Mouse (Mus musculus): ENCODE measurements around the gene Vpreb3. TPM values are rescaled to one million over a fixed set of nuclear protein-coding genes. Genes with fewer than 3 reads are reported as not detected.

The Vpreb3 gene
- polyA plus RNA-seq, 1 experiment from 2014 or later, result 0.76 TPM

DNA sequence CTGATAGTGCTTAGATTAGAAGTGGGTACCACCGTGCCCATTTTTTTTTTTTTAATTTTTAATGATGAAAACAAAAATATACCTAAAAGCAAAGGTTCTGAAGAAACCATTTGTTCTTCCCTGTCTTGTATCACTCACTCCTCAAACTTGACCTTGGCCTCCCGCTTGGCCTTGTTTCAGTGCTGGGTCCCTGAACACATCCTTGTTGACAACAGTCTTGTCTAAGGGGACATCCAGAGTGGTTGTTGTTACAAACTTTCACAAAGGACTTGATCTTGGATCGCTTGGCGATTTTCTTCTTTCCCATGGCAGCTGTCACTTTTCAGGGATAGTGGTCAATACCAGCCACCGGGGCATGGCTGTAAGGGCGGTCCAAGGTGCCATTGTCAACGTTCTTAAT, 2.4 kb downstream of the Vpreb3 start:
- H3K27ac ChIP-seq (ENCODE audit: low read depth, low read length), result no peak overlapping the region
- no peak overlapping the region for H3K9ac ChIP-seq (ENCODE audit: low read length)
- H3K36me3 ChIP-seq (ENCODE audit: control insufficient read depth, insufficient read depth, low read length), result no peaks in the 10 kb centered on the region
- no peak overlapping the region for H3K4me3 ChIP-seq (ENCODE audit: low read depth, low read length)
- 92% methylated on average over 7 of the region's 7 CpGs for WGBS
- DNase-seq (ENCODE audit: low spot score) (no peak), ATAC-seq (replicated peaks; ENCODE audit: low FRiP score) (no peak)
- no peak overlapping the region for H3K4me2 ChIP-seq (ENCODE audit: low read depth, low read length, severe bottlenecking)
- H3K9me3 ChIP-seq (ENCODE audit: control insufficient read depth, low read length), result no peaks in the 10 kb centered on the region
- no peaks in the 10 kb centered on the region for H3K4me1 ChIP-seq (replicated peaks; ENCODE audit: control insufficient read depth, insufficient read depth, low read length)
- no peaks in the 10 kb centered on the region for H3K27me3 ChIP-seq (ENCODE audit: control insufficient read depth, insufficient read depth, low read length)

DNA sequence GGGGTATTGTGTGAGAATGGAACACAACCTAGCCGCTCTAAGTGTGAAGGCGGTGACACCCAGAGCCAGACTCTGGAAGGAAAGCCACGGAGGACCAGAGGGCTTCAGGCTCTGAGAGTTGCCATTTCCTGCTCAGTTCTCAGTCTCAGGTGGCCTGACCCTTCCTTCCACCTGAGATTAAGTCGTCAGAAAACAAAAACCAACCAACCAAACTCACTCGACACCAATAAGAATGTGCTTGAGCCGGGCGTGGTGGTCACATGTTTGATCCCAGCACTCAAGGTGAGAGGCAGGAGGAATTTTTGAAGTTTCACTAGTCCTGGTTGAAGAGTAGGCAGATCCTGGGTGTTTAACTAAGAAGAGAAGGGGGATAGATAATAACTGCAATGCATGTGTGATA, 3.0 kb downstream of the Vpreb3 start:
- Histone ChIP-seq H3K27me3 (ENCODE audit: control insufficient read depth, insufficient read depth, low read length) (peaks cover 5% of the 10 kb centered on the region; the same call in 1 of the 2 replicates), H3K9ac (ENCODE audit: low read length) (no peak overlapping the region), H3K4me3 (ENCODE audit: low read depth, low read length) (no peak overlapping the region), H3K4me1 (replicated peaks; ENCODE audit: control insufficient read depth, insufficient read depth, low read length) (no peaks in the 10 kb centered on the region; the same call in 1 of the 2 replicates), H3K9me3 (ENCODE audit: control insufficient read depth, low read length) (no peaks in the 10 kb centered on the region), H3K27ac (ENCODE audit: low read depth, low read length) (no peak overlapping the region), H3K4me2 (ENCODE audit: low read depth, low read length, severe bottlenecking) (no peak overlapping the region), H3K36me3 (ENCODE audit: control insufficient read depth, insufficient read depth, low read length) (no peaks in the 10 kb centered on the region)
- whole genome bisulfite sequencing, result 82% methylated on average over 7 of the region's 7 CpGs
- DNase-seq (ENCODE audit: low spot score) (no peak), ATAC-seq (replicated peaks; ENCODE audit: low FRiP score) (no peak)

DNA sequence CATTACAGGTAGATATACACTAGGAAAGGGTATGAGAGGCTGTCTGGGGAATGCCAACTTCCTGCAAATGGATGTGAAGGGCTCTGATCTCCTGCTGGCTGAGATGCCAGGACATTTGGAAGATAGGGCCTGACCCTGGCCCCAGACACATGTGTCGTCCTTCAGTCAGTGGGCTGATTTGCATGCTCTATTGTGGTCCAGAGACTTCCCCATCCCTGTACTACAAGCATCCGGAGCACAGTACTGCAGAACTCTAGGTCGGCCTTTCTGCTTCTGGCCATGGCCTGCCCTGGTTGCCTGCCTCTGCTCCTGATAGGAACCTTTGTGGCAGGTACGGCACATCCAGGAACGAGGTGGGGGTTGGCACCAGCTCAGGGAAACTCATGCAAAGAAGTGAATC, 5.2 kb downstream of the Vpreb3 start:
- H3K9ac ChIP-seq (ENCODE audit: low read length), result no peak overlapping the region
- no peaks in the 10 kb centered on the region for H3K9me3 ChIP-seq (ENCODE audit: control insufficient read depth, low read length)
- no peaks in the 10 kb centered on the region; the same call in none of the 2 replicates for H3K4me1 ChIP-seq (replicated peaks; ENCODE audit: control insufficient read depth, insufficient read depth, low read length)
- no peak overlapping the region for H3K27ac ChIP-seq (ENCODE audit: low read depth, low read length)
- WGBS, result 85% methylated on average over 5 of the region's 5 CpGs
- ATAC-seq (replicated peaks; ENCODE audit: low FRiP score) (no peak), DNase-seq (ENCODE audit: low spot score) (peak; percentile 23)
- H3K27me3 ChIP-seq (ENCODE audit: control insufficient read depth, insufficient read depth, low read length), result peaks cover 5% of the 10 kb centered on the region; the same call in 1 of the 2 replicates
- no peak overlapping the region for H3K4me3 ChIP-seq (ENCODE audit: low read depth, low read length)
- H3K36me3 ChIP-seq (ENCODE audit: control insufficient read depth, insufficient read depth, low read length), result no peaks in the 10 kb centered on the region
- no peak overlapping the region for H3K4me2 ChIP-seq (ENCODE audit: low read depth, low read length, severe bottlenecking)

DNA sequence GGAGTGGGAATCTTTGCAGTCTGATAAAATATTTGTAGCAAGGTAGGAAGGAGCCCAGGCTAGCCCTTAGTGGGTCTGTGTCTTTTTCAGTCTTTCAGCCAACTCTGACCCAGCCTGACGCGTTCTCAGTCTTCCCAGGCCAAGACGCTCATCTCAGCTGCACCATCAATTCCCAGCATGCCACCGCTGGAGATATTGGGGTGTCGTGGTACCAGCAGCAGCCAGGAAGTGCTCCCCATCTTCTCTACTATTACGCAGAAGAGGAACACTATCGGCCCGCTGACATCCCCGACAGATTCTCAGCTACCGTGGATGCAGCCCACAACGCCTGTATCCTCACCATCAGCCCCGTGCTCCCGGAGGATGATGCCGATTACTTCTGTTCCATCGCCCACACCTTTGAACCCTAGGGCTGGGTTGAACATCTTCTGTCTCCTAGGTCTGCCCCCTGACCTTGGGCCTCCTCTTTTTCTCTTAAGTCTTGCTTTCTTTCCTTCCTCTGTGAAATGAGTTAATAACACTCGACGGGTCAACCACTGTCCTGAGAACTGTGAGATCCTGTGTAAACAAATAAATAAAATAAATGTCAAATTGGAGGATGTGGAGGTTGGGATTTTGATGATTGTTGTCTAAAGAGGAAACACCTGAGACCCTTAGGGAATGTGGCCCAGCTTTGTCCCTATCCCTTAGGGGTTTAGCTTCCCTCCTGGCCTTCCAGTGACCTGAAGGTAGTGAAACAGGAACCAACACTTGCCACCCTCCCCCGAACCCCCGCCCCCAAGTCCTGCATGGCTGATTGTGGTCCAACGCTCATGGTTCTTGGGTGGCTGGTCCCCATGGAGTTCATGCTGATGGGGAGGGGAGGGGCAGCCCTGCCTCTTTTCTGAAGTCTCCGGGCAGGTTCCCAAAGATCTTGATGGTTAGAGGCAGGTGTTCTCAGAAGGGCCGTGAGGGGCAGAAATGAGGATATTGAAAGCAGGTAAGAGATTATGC, 6.5 kb downstream of the Vpreb3 start:
- ATAC-seq (replicated peaks; ENCODE audit: low FRiP score) (no peak), DNase-seq (ENCODE audit: low spot score) (no peak)
- H3K9ac ChIP-seq (ENCODE audit: low read length), result no peak overlapping the region
- no peak overlapping the region for H3K27ac ChIP-seq (ENCODE audit: low read depth, low read length)
- H3K27me3 ChIP-seq (ENCODE audit: control insufficient read depth, insufficient read depth, low read length), result peaks cover 5% of the 10 kb centered on the region; the same call in 1 of the 2 replicates
- 79% methylated on average over 22 of the region's 22 CpGs for whole genome bisulfite sequencing
- H3K4me1 ChIP-seq (replicated peaks; ENCODE audit: control insufficient read depth, insufficient read depth, low read length), result no peaks in the 10 kb centered on the region; the same call in none of the 2 replicates
- H3K9me3 ChIP-seq (ENCODE audit: control insufficient read depth, low read length), result no peaks in the 10 kb centered on the region
- no peaks in the 10 kb centered on the region for H3K36me3 ChIP-seq (ENCODE audit: control insufficient read depth, insufficient read depth, low read length)
- H3K4me3 ChIP-seq (ENCODE audit: low read depth, low read length), result no peak overlapping the region
- H3K4me2 ChIP-seq (ENCODE audit: low read depth, low read length, severe bottlenecking), result no peak overlapping the region

DNA sequence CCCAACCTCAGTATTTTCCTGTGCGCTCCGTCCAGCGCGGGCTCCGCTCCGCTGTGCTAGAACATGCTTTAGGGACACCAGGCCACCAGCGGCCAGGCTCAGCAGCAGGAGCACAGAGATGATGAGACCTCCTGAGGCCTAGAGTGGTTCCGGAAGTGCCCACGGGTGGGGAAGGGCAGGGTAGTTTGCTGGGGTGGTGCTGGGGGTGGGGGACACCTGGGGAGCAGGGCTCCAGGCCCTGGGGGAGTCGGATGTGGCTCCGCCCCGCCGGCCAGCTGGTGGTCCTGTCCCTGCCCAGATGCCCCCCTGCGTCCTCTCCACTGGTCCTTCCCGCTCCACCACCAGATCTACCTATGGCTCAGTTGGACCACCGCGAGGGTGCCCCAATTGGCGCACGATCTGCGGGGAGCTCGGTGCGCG, 7.9 kb downstream of the Vpreb3 start:
- no peak overlapping the region for H3K27ac ChIP-seq (ENCODE audit: low read depth, low read length)
- no peaks in the 10 kb centered on the region for H3K9me3 ChIP-seq (ENCODE audit: control insufficient read depth, low read length)
- peaks cover 5% of the 10 kb centered on the region; the same call in 1 of the 2 replicates for H3K27me3 ChIP-seq (ENCODE audit: control insufficient read depth, insufficient read depth, low read length)
- H3K4me1 ChIP-seq (replicated peaks; ENCODE audit: control insufficient read depth, insufficient read depth, low read length), result no peaks in the 10 kb centered on the region; the same call in none of the 2 replicates
- H3K4me2 ChIP-seq (ENCODE audit: low read depth, low read length, severe bottlenecking), result peak overlapping the region; percentile 86
- H3K9ac ChIP-seq (ENCODE audit: low read length), result peak overlapping the region; percentile 53
- ATAC-seq (replicated peaks; ENCODE audit: low FRiP score), result peak; percentile 63
- peak; percentile 68 for DNase-seq (ENCODE audit: low spot score)
- 2% methylated on average over 23 of the region's 23 CpGs for WGBS
- H3K36me3 ChIP-seq (ENCODE audit: control insufficient read depth, insufficient read depth, low read length), result no peaks in the 10 kb centered on the region
- H3K4me3 ChIP-seq (ENCODE audit: low read depth, low read length), result peak overlapping the region; percentile 39

DNA sequence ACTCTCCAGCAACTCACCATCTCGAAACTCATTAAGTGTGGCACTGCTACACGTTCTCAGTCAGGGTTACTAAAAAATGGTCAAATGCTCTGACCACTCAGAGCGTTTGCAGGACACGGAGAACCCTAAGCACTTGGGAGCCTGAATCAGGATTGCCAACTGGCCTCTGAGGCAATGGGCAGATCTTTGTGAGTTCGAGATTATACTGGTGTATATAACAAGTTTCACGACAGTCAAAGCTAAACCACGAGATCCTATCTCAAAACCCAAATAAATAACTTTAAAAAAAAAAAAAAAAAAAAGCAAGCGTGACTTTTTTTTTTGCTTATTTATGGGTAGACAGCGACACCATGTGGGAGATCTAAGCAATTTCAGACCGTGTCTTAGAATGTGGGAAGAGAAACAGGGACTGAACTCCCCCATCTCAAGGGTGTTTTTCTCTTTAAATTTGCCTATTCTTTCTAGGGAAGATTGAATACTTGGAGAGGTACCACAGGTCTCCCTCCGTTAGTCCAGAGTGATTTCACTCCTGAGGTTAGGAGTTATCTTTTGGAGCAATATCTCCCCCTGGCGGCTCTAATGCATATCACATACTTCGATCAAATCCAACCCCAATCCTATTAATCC, 8.7 kb downstream of the Vpreb3 start:
- no peaks in the 10 kb centered on the region for H3K36me3 ChIP-seq (ENCODE audit: control insufficient read depth, insufficient read depth, low read length)
- DNase-seq (ENCODE audit: low spot score) (peak; percentile 61), ATAC-seq (replicated peaks; ENCODE audit: low FRiP score) (peak; percentile 46; the same call in 1 of the 2 replicates)
- peak overlapping the region; percentile 86 for H3K4me2 ChIP-seq (ENCODE audit: low read depth, low read length, severe bottlenecking)
- peak overlapping the region; percentile 53 for H3K9ac ChIP-seq (ENCODE audit: low read length)
- no peaks in the 10 kb centered on the region for H3K9me3 ChIP-seq (ENCODE audit: control insufficient read depth, low read length)
- peaks cover 5% of the 10 kb centered on the region; the same call in 1 of the 2 replicates for H3K27me3 ChIP-seq (ENCODE audit: control insufficient read depth, insufficient read depth, low read length)
- H3K4me3 ChIP-seq (ENCODE audit: low read depth, low read length), result peak overlapping the region; percentile 39
- WGBS, result 5% methylated on average over 13 of the region's 13 CpGs
- no peak overlapping the region for H3K27ac ChIP-seq (ENCODE audit: low read depth, low read length)
- no peaks in the 10 kb centered on the region; the same call in none of the 2 replicates for H3K4me1 ChIP-seq (replicated peaks; ENCODE audit: control insufficient read depth, insufficient read depth, low read length)

DNA sequence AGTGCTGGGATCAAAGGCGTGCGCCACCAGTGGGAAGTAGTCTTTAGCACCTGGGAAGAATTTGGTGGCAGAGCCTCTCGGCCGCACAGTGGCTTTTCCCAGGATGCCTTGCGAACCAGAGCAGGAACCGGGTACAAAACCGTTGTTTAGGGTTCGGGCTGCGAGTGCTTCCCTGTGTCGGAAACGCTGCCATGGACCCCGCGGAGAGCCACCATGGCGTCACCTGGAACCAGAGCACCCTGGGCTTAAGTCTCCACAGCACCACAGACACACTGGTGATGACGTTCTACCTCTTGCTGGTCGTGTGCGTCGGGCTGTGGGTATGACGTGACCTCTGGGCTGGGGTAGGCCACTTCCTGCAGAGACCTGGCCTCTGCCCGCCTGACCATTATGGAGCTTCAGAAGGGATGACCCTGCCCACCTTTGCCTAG, 11.5 kb downstream of the Vpreb3 start, which contains the start of gene Gm5134:
Gm5134 (plus strand) TSS at position 134 of the 431 bp plus-strand sequence.
- DNase-seq (ENCODE audit: low spot score) (no peak), ATAC-seq (replicated peaks; ENCODE audit: low FRiP score) (no peak)
- Histone ChIP-seq H3K4me3 (ENCODE audit: low read depth, low read length) (0 out of 2 replicates have a peak within 1 kb of the TSS, but pooled peaks have one; percentile 13), H3K27ac (ENCODE audit: low read depth, low read length) (no peak within 1 kb of the TSS), H3K4me1 (replicated peaks; ENCODE audit: control insufficient read depth, insufficient read depth, low read length) (no peaks in the 10 kb centered on the region; the same call in none of the 2 replicates), H3K36me3 (ENCODE audit: control insufficient read depth, insufficient read depth, low read length) (no peaks in the 10 kb centered on the region), H3K4me2 (ENCODE audit: low read depth, low read length, severe bottlenecking) (peak within 1 kb of the TSS; percentile 40), H3K27me3 (ENCODE audit: control insufficient read depth, insufficient read depth, low read length) (peaks cover 5% of the 10 kb centered on the region; the same call in 1 of the 2 replicates), H3K9ac (ENCODE audit: low read length) (no peak within 1 kb of the TSS; the same call in 1 of the 2 replicates), H3K9me3 (ENCODE audit: control insufficient read depth, low read length) (no peaks in the 10 kb centered on the region)
- 18% methylated on average over 20 of the region's 20 CpGs for WGBS

DNA sequence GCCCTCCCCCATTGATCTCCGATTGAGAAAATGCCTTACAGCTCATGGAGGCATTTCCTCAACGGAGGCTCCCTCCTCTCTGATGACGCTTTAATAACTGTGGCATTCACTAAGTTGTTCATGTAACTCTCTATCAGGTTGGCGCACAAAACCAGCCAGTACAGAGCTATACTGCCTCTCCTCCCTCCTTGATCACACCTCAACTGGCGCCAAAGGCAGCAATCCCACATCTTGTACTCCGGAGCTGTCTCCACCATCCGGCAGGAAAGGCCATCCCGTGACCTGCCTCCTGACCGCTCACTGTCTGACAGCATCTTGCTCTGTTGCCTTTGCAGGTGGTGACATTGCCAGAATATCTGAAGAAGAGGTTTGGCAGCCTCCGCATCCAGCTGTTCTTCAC, 31.0 kb downstream of the Vpreb3 start:
- whole genome bisulfite sequencing, result 94% methylated on average over 10 of the region's 10 CpGs
- Histone ChIP-seq H3K27ac (ENCODE audit: low read depth, low read length) (no peak overlapping the region), H3K4me1 (replicated peaks; ENCODE audit: control insufficient read depth, insufficient read depth, low read length) (no peaks in the 10 kb centered on the region), H3K9ac (ENCODE audit: low read length) (no peak overlapping the region), H3K4me3 (ENCODE audit: low read depth, low read length) (no peak overlapping the region), H3K36me3 (ENCODE audit: control insufficient read depth, insufficient read depth, low read length) (no peaks in the 10 kb centered on the region), H3K4me2 (ENCODE audit: low read depth, low read length, severe bottlenecking) (no peak overlapping the region), H3K9me3 (ENCODE audit: control insufficient read depth, low read length) (no peaks in the 10 kb centered on the region), H3K27me3 (ENCODE audit: control insufficient read depth, insufficient read depth, low read length) (no peaks in the 10 kb centered on the region)
- DNase-seq (ENCODE audit: low spot score) (no peak), ATAC-seq (replicated peaks; ENCODE audit: low FRiP score) (no peak)
